Mouse (Mus musculus) embryonic facial prominence, embryonic 13.5 days (tissue): ENCODE results near the gene Wdfy3. TPM values are rescaled to one million over a fixed set of nuclear protein-coding genes. Genes with fewer than 3 reads are reported as not detected.

Source experiments
- ATAC-seq: fragments of 200-750 bp; cut with Nextera tagmentation; 2 replicates; pipeline ENCODE4 v1.8.0; 2017; ENCODE audit warnings: low read depth; ENCODE audit not compliant: insufficient number of reproducible peaks, insufficient read depth, low FRiP score, low TSS enrichment
- H3K27ac ChIP-seq: fragments of 300-500 bp; sonication (generic); 2 replicates; pipeline ENCODE4 v1.5.1; 2015; ENCODE audit warnings: moderate library complexity, mild to moderate bottlenecking, inconsistent platforms
- H3K27me3 ChIP-seq: fragments of 300-500 bp; sonication (generic); 2 replicates; pipeline ENCODE4 v1.6.1; 2015; ENCODE audit warnings: mild to moderate bottlenecking, inconsistent platforms
- H3K36me3 ChIP-seq: fragments of 300-500 bp; sonication (generic); 2 replicates; pipeline ENCODE4 v1.6.1; 2015; ENCODE audit warnings: mild to moderate bottlenecking, inconsistent platforms
- H3K4me1 ChIP-seq: fragments of 300-500 bp; sonication (generic); 2 replicates; pipeline ENCODE4 v1.6.1; 2015; ENCODE audit warnings: inconsistent platforms
- H3K4me2 ChIP-seq: fragments of 300-500 bp; sonication (generic); 2 replicates; pipeline ENCODE4 v1.6.1; 2015; ENCODE audit warnings: moderate library complexity, mild to moderate bottlenecking, inconsistent platforms
- H3K4me3 ChIP-seq: fragments of 300-500 bp; sonication (generic); 2 replicates; pipeline ENCODE4 v1.5.1; 2015; ENCODE audit warnings: mild to moderate bottlenecking, inconsistent platforms
- H3K9ac ChIP-seq: fragments of 300-500 bp; sonication (generic); 2 replicates; pipeline ENCODE4 v1.6.1; 2015; ENCODE audit warnings: mild to moderate bottlenecking, inconsistent platforms
- H3K9me3 ChIP-seq: fragments of 300-500 bp; sonication (generic); 2 replicates; pipeline ENCODE4 v1.6.1; 2016; ENCODE audit warnings: inconsistent platforms
- WGBS: fragments of 180-500 bp; shearing (Covaris S2); methylation state at CpG from one replicate; pipeline ENCODE4 v1.1.7; 2015; ENCODE audit warnings: mixed read lengths; 5-methylcytosine and 5-hydroxymethylcytosine counted together
- polyA plus RNA-seq: library from polyadenylated mRNA; unstranded; fragments of >200 nt; fragmentation: Nextera tagmentation; extraction: Ambion mirVana; gene quantifications from 2 replicates; pipeline ENCODE4 v1.2.1, GENCODE M21; 2015

Gene Wdfy3
- polyA plus RNA-seq, 1 experiment from 2014 or later, result 19.1 TPM

DNA sequence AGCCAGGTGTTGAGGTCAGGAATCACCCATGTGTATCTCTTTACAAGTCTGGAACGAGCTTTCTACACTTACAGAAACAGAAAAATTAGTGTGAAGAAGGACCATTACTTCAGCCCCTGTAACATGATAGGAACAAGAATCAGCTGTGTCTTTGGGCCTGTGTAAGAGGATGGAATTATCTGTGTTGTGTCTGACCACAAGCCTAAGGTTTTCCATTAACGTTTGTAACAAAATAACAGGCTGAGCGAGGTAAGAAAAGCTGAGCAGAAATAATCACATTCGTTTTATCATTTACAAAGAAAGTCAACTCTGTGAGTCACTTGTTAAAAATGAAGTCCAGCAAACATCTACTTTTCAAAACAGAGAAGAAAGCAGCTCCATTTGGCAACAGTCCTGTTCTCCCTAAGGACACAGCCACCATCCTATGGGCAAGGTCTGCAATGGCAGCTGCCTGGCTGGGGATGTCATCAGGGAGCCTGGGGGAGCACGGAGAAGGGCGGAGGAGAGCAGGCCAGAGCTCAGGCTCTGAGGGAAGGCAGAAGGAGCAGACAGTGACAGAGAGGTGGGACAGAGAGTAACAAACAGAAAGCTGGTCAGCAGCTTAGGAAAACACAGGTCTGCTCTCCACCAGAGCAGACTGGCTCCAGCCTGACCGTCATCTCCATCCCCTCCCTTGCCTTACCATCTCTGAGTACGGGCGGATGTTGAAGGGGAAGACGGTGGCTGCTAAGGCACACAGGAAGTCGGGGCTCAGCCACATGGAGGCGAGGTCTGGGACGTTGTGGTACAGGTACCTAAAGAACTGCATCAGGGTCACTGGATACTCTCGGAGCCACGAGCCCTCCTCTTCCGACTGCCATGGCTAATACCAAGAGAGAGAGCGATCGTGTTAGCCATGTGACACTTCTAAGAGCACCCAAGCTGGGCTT is 173.7 kb downstream of the Wdfy3 start:
- Histone ChIP-seq H3K4me1 (no peaks in the 10 kb centered on the region), H3K36me3 (peaks cover 86% of the 10 kb centered on the region), H3K27ac (peak overlapping the region; percentile 11; the same call in 1 of the 2 replicates), H3K9ac (no peak overlapping the region), H3K9me3 (no peaks in the 10 kb centered on the region), H3K4me2 (no peak overlapping the region), H3K27me3 (no peaks in the 10 kb centered on the region), H3K4me3 (no peak overlapping the region)
- no peak for ATAC-seq
- WGBS, result 87% methylated on average over 18 of the region's 18 CpGs

DNA sequence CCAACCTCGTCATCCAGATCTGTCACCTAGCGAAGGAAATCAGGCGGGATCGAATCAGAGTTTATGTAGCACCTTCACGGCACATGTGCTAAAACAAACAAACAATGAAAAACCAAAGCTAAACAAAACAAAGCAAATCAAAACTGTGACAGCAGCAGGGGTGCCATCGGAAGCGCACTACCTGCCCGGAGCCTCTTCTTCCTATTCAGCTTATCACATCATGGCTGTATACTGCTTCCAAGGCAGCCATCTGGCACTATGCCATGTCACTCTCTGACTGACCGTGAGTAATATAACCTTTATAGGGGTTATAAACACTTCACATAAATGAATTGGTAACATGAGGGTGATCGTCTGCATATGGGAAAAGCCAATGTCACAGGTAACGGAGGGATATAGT is 174.6 kb downstream of the Wdfy3 start:
- Histone ChIP-seq H3K36me3 (peaks cover 88% of the 10 kb centered on the region), H3K27me3 (no peaks in the 10 kb centered on the region), H3K9me3 (no peaks in the 10 kb centered on the region), H3K4me2 (no peak overlapping the region), H3K4me3 (no peak overlapping the region), H3K9ac (no peak overlapping the region), H3K4me1 (no peaks in the 10 kb centered on the region), H3K27ac (no peak overlapping the region)
- ATAC-seq, result no peak
- 89% methylated on average over 11 of the region's 11 CpGs for WGBS

DNA sequence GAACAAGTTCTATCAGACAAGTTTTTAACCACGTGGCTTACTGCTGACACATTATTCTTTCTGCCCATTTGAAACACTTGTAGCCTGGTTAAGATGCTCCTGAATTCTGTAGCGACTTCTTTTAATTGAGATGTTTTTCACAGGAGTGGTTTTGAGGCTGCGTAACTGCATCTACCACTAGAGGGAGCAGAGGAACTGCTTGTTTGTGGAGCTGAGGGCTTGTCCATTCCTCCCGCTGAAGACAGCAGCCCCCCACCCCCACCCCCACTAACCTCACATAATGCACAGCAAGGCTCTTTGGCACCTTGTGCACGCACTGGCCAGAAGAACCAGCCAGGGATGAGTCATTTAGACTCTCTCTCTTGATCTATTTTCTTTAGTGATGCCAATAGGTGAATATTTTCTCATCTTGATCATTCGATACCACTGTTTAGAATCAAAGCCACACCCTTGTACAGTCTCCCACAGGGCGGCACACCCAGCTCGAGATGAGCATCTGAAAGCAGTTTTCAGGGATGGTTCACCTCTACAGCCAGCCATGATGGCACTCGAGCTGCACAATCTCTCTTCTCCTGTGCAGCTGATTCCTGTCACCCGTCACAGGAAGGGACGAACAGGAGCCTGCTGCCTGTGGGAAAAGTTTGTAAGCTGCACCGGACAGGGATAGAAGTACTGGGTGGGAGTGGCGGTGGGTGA is 175.8 kb downstream of the Wdfy3 start:
- WGBS, result 70% methylated on average over 13 of the region's 13 CpGs
- no peak overlapping the region for H3K9ac ChIP-seq
- peaks cover 88% of the 10 kb centered on the region for H3K36me3 ChIP-seq
- no peak overlapping the region for H3K27ac ChIP-seq
- H3K27me3 ChIP-seq, result no peaks in the 10 kb centered on the region
- H3K4me3 ChIP-seq, result no peak overlapping the region
- no peak for ATAC-seq
- no peak overlapping the region for H3K4me2 ChIP-seq
- no peaks in the 10 kb centered on the region for H3K4me1 ChIP-seq
- no peaks in the 10 kb centered on the region for H3K9me3 ChIP-seq

DNA sequence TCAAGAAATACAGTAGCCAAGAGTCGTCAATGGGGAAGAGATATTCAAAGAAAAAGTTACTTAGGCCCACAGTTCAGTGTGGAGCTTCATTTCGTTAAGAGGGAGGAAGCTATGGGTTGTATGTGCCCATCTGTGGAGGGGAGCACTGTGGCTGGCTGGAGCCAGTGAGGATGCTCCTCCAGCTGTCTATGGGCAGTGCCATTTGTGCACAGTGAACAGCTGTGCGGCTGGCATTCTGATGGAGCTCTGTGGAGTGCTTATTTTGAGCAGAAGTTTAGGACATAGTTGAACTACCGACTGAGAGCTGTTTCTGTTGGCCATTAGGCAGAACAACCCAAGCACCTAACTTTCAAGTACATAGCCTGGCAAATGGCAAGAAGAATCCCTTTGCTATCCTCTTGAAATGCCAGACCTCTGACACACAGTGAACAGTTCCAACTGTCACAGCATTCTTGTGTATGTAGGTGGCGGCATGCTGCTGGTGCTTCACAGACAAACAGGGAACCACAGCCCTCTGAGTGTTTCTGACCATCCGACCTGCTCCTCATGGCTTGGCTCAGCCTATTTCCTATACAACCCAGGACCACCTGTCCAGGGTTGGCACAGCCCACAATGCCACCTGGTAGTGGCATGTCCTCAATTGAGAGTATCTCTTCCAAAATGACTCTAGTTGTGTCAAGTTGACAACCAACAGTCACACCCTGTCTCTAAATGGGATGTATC is 177.9 kb downstream of the Wdfy3 start:
- WGBS, result 91% methylated on average over 6 of the region's 6 CpGs
- no peak overlapping the region for H3K4me2 ChIP-seq
- no peak overlapping the region for H3K9ac ChIP-seq
- H3K27me3 ChIP-seq, result no peaks in the 10 kb centered on the region
- H3K4me3 ChIP-seq, result no peak overlapping the region
- H3K27ac ChIP-seq, result no peak overlapping the region
- H3K9me3 ChIP-seq, result no peaks in the 10 kb centered on the region
- ATAC-seq, result no peak
- no peaks in the 10 kb centered on the region for H3K4me1 ChIP-seq
- peaks cover 93% of the 10 kb centered on the region for H3K36me3 ChIP-seq

DNA sequence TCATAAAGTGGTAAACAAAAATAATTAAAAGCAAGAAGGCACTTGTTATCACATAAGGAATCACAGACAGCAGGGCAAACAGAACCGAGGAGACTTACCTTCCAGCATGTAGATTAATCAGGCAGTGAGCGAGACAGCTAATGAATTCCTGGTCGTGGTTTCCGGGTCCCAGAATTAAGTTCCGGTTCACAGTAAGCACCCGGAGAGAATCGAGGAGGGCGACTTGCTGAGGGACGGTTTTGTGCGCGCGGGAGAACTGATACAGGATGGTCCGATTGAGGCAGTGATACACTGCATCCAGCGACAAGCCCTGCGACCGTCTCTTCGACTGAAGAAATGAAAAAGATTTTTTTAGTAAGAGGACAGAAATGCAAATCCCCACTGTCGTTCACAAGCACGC is 181.7 kb downstream of the Wdfy3 start:
- no peak overlapping the region for H3K4me3 ChIP-seq

DNA sequence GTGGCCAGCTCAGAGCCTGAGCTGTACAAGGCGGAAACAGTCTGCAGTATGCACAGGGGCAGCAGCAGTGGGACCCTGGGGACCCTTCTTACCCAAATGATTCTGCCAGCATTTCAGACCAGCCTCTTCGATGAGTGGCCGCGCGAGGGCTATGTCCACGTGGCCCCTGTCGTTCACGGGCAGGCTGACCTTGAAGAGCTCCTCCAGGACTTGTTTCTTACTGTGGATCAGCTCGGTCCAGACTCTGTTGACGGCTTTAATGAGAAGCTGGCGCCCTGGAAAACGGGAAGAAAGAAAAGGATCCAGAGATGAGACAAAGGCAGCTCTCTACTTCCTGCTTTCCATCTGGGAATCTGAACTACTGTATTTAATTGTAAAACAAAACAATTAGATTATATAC is 184.7 kb downstream of the Wdfy3 start:
- H3K36me3 ChIP-seq, result peaks cover 92% of the 10 kb centered on the region
- no peaks in the 10 kb centered on the region for H3K27me3 ChIP-seq
- WGBS, result 87% methylated on average over 12 of the region's 12 CpGs
- no peak for ATAC-seq
- no peaks in the 10 kb centered on the region for H3K4me1 ChIP-seq
- H3K9me3 ChIP-seq, result no peaks in the 10 kb centered on the region
- no peak overlapping the region for H3K4me2 ChIP-seq
- no peak overlapping the region for H3K9ac ChIP-seq
- H3K27ac ChIP-seq, result no peak overlapping the region
- no peak overlapping the region for H3K4me3 ChIP-seq

More for the DNA sequence above, 181.7 kb downstream of the Wdfy3 start:
- Histone ChIP-seq H3K9ac (no peak overlapping the region), H3K36me3 (peaks cover 91% of the 10 kb centered on the region), H3K9me3 (no peaks in the 10 kb centered on the region), H3K4me2 (no peak overlapping the region), H3K27me3 (no peaks in the 10 kb centered on the region), H3K4me1 (no peaks in the 10 kb centered on the region), H3K27ac (no peak overlapping the region)
- ATAC-seq, result no peak
- 88% methylated on average over 19 of the region's 19 CpGs for WGBS

DNA sequence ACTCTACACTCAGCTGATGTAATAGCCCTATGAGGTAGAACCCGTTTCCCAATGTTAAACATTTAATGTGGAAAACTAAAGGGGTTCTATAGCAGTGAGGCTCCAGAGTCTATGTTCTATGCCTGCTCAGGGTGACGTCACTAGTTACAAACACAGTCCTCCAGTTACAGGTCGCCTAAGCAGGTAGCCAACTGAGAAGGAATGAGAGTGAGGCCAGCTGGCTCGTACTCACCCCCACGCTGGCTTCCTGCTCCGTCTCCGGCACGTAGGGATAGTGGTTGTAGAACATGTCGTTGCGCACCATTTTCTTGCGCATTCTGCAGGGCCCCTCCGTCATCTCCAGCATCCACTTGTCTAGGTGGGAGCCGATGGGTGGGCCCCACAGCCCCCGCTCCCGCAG is 187.5 kb downstream of the Wdfy3 start:
- H3K4me3 ChIP-seq, result no peak overlapping the region
- no peaks in the 10 kb centered on the region for H3K27me3 ChIP-seq
- H3K4me2 ChIP-seq, result no peak overlapping the region
- H3K9ac ChIP-seq, result no peak overlapping the region
- H3K4me1 ChIP-seq, result no peaks in the 10 kb centered on the region
- no peak for ATAC-seq
- 92% methylated on average over 15 of the region's 15 CpGs for WGBS
- peaks cover 91% of the 10 kb centered on the region for H3K36me3 ChIP-seq
- no peak overlapping the region for H3K27ac ChIP-seq
- H3K9me3 ChIP-seq, result no peaks in the 10 kb centered on the region

DNA sequence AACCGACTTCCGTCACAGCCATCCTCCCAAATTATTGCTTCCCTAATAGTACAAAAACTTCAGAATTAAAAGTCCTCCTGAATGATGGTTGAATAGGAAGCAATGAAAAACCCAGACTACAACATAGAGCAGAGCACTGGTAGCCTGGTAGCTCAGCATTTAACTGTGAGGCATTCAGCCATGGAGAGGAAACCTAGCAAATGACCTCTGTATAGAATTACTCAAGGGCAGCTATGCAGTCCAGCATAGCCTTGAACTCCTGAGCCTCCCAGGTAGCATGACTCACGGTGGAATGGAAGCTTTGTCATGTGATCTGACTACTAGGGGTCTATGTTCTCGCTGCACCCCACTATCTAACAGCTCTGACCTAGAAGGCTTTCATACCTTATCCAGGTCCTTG is 189.8 kb downstream of the Wdfy3 start:
- Histone ChIP-seq H3K27me3 (no peaks in the 10 kb centered on the region), H3K4me1 (no peaks in the 10 kb centered on the region), H3K9ac (no peak overlapping the region), H3K27ac (no peak overlapping the region), H3K4me3 (no peak overlapping the region), H3K9me3 (no peaks in the 10 kb centered on the region), H3K36me3 (peaks cover 85% of the 10 kb centered on the region), H3K4me2 (no peak overlapping the region)
- ATAC-seq, result no peak
- 87% methylated on average over 4 of the region's 4 CpGs for WGBS

DNA sequence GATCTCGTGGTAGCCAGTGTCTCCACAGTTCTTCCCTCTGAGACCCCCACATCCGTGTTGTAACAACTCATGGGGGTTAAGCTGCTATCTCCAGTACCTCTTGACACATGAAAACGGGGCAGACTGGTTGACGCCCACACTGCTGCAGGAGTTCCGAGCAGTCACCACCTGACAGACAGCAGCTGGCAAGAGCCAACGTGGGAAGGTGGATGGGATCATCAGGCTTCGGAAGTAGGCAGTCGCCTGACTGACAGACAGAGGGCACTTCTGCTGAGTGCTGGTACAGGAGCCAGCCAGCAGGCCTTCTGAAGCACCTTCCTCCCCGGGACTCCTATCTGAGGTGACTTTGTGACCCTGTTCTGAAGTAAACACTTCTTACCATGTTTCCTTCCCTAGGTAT is 191.3 kb downstream of the Wdfy3 start:
- Histone ChIP-seq H3K36me3 (peaks cover 83% of the 10 kb centered on the region), H3K4me3 (no peak overlapping the region), H3K4me1 (no peaks in the 10 kb centered on the region), H3K9me3 (no peaks in the 10 kb centered on the region), H3K9ac (no peak overlapping the region), H3K27ac (no peak overlapping the region), H3K27me3 (no peaks in the 10 kb centered on the region), H3K4me2 (no peak overlapping the region)
- 76% methylated on average over 9 of the region's 9 CpGs for whole genome bisulfite sequencing
- no peak for ATAC-seq

DNA sequence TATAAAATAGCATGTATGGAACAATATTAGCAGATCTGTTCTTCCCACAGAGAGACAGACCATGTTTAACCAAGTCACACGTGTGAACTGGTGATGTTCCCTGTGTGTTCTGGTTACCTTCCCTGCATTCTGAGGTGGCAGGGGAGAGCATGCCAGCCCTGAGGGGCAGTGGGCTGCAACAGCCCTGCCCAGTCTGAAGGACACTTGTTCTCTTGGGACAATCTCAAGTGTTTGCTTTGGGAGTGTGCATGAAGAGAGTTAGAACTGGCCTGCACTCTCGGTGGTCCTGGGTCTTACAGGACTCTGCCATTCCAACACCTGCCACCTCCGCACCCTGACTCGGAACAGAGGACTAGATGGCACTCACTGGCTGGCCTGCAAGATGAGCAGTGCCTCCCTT is 193.5 kb downstream of the Wdfy3 start:
- Histone ChIP-seq H3K9me3 (no peaks in the 10 kb centered on the region), H3K4me1 (no peaks in the 10 kb centered on the region), H3K4me2 (no peak overlapping the region), H3K4me3 (no peak overlapping the region), H3K9ac (no peak overlapping the region), H3K36me3 (peaks cover 85% of the 10 kb centered on the region), H3K27ac (no peak overlapping the region), H3K27me3 (no peaks in the 10 kb centered on the region)
- WGBS, result 84% methylated on average over 4 of the region's 4 CpGs
- ATAC-seq, result no peak

DNA sequence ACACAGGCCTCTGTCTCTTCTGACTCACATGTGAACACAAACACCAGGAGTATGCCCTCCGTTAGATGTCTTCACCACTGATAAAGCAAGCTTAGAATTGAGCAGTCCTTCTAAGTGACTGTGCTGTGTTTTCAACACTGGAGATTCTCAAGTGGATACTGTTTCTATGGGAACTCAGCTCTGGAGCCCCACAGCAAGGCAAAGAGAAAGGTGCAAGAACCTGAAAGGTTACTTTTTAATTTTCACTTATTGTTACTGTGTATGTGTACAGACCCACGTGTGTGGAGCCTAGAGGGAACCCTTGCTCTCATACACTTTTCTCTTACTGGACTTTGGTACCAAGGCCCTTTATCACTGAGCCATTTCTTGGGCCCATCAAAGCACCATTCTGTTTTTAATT is 203.0 kb downstream of the Wdfy3 start:
- Histone ChIP-seq H3K4me1 (no peaks in the 10 kb centered on the region), H3K4me2 (no peak overlapping the region), H3K4me3 (no peak overlapping the region), H3K36me3 (peaks cover 92% of the 10 kb centered on the region), H3K9ac (no peak overlapping the region), H3K27ac (no peak overlapping the region), H3K9me3 (no peaks in the 10 kb centered on the region), H3K27me3 (no peaks in the 10 kb centered on the region)
- no peak for ATAC-seq
- 86% methylated on average over 2 of the region's 2 CpGs for WGBS
